Mouse (Mus musculus) liver, embryonic 14.5 days (tissue): ENCODE data around the gene Tmem108. TPM values are rescaled to one million over a fixed set of nuclear protein-coding genes. Genes with fewer than 3 reads are reported as not detected.

Experiments
- ATAC-seq: fragments of 200-750 bp; cut with Nextera tagmentation; 2 replicates; pipeline ENCODE4 v1.8.0; 2017; ENCODE audit warnings: moderate number of reproducible peaks, mild to moderate bottlenecking, moderate library complexity; ENCODE audit not compliant: insufficient read depth
- DNase-seq, 3 experiments: peaks; one replicate each; pipeline ENCODE4 v3.0.0-alpha.2; 2012 to 2013; ENCODE audit warnings: low read depth in 3 of 3, low spot score in 3 of 3
- H3K27ac ChIP-seq: fragments of 300-500 bp; sonication (generic); 2 replicates; pipeline ENCODE4 v1.5.1; 2014; ENCODE audit warnings: moderate library complexity, mild to moderate bottlenecking, control low read depth, inconsistent platforms
- H3K27me3 ChIP-seq: fragments of 300-500 bp; sonication (generic); 2 replicates; pipeline ENCODE4 v1.6.1; 2014; ENCODE audit warnings: mild to moderate bottlenecking, low read length, moderate library complexity; ENCODE audit not compliant: control insufficient read depth, insufficient read depth
- H3K36me3 ChIP-seq: fragments of 300-500 bp; sonication (generic); replicated peaks from 2 replicates; pipeline ENCODE4 v1.6.1; 2014; ENCODE audit warnings: low read depth; ENCODE audit not compliant: control insufficient read depth, insufficient read depth
- H3K4me1 ChIP-seq, 2 experiments: fragments of 200-500 bp in 1 of 2; fragments of 300-500 bp in 1 of 2; sonication (generic) in 1 of 2; replicated peaks; 2 replicates each; pipeline ENCODE4 v1.6.1; 2012 to 2014; ENCODE audit warnings: antibody characterized with exemption in 1 of 2, inconsistent platforms in 1 of 2, low read length in 1 of 2; ENCODE audit not compliant: control insufficient read depth in 2 of 2, insufficient read depth in 2 of 2
- H3K4me2 ChIP-seq: fragments of 300-500 bp; sonication (generic); 2 replicates; pipeline ENCODE4 v1.6.1; 2014; ENCODE audit warnings: low read depth, mild to moderate bottlenecking, control low read depth, moderate library complexity
- H3K4me3 ChIP-seq, 2 experiments: fragments of 200-500 bp in 1 of 2; fragments of 300-500 bp in 1 of 2; sonication (generic) in 1 of 2; 2 replicates each; pipeline ENCODE4 v1.5.1; 2012 to 2014; ENCODE audit warnings: low read depth in 2 of 2, low read length in 2 of 2, mild to moderate bottlenecking in 2 of 2, control low read depth in 1 of 2, inconsistent platforms in 1 of 2, moderate library complexity in 1 of 2; ENCODE audit not compliant: insufficient read depth in 1 of 2
- H3K9ac ChIP-seq: fragments of 300-500 bp; sonication (generic); replicated peaks from 2 replicates; pipeline ENCODE4 v1.6.1; 2014; ENCODE audit warnings: mild to moderate bottlenecking, control low read depth, moderate library complexity
- H3K9me3 ChIP-seq: fragments of 300-500 bp; sonication (generic); 2 replicates; pipeline ENCODE4 v1.6.1; 2016; ENCODE audit warnings: low read length, mixed read lengths; ENCODE audit not compliant: control insufficient read depth
- CTCF ChIP-seq: IDR thresholded peaks from 2 replicates; pipeline ENCODE4 v1.5.1; 2016; ENCODE audit warnings: antibody characterized with exemption, low read depth, control low read depth
- EP300 ChIP-seq: IDR thresholded peaks from 2 replicates; pipeline ENCODE4 v1.6.1; 2016; ENCODE audit warnings: antibody characterized with exemption, low read depth
- WGBS: fragments of 180-500 bp; shearing (Covaris S2); extraction: QIAGEN DNeasy Blood & Tissue Kit; methylation state at CpG from one replicate; pipeline ENCODE4 v1.1.7; 2014; ENCODE audit not compliant: insufficient replicate concordance; 5-methylcytosine and 5-hydroxymethylcytosine counted together
- polyA plus RNA-seq, 2 experiments: library from polyadenylated mRNA; depleted of rRNA in 1 of 2; stranded (reverse) in 1 of 2; unstranded in 1 of 2; fragments of >200 nt; fragmentation: Nextera tagmentation in 1 of 2; extraction: Ambion mirVana in 1 of 2; gene quantifications; 2 replicates each; pipeline versions ENCODE4 v1.2.1 to v1.2.3; 2012 to 2014

The Tmem108 gene
- polyA plus RNA-seq, 2 experiments = 0.51 to 1.0 TPM

GRCm38 (mm10) chr9:103563864-103564610, 197.6 kb downstream of the Tmem108 start:
- Histone ChIP-seq H3K9me3 (no peaks in the 10 kb centered on the region), H3K27me3 (no peaks in the 10 kb centered on the region), H3K9ac (no peak overlapping the region), H3K27ac (no peak overlapping the region), H3K4me3 (no peak overlapping the region), H3K36me3 (no peaks in the 10 kb centered on the region), H3K4me2 (no peak overlapping the region), H3K4me1 (no peaks in the 10 kb centered on the region)
- 37% methylated on average over 10 of the region's 10 CpGs for WGBS
- ATAC-seq (no peak), DNase-seq (no peak)
- TF ChIP-seq CTCF = peak; percentile 46; the same call in 1 of the 2 replicates
- no peak for TF ChIP-seq EP300

GRCm38 (mm10) chr9:103562063-103562462, 199.6 kb downstream of the Tmem108 start:
- TF ChIP-seq CTCF (no peak), EP300 (no peak)
- Histone ChIP-seq H3K9me3 (no peaks in the 10 kb centered on the region), H3K36me3 (no peaks in the 10 kb centered on the region), H3K4me2 (no peak overlapping the region), H3K27me3 (no peaks in the 10 kb centered on the region), H3K27ac (no peak overlapping the region), H3K4me3 (no peak overlapping the region), H3K4me1 (no peaks in the 10 kb centered on the region), H3K9ac (no peak overlapping the region)
- DNase-seq (no peak), ATAC-seq (no peak)
- WGBS = 56% methylated on average over 1 of the region's 1 CpGs

- Histone ChIP-seq H3K4me1 (no peaks in the 10 kb centered on the region), H3K4me3 (no peak overlapping the region), H3K27me3 (no peaks in the 10 kb centered on the region), H3K9ac (no peak overlapping the region), H3K36me3 (no peaks in the 10 kb centered on the region), H3K9me3 (no peaks in the 10 kb centered on the region), H3K27ac (no peak overlapping the region), H3K4me2 (no peak overlapping the region)
- TF ChIP-seq EP300 (no peak), CTCF (no peak)
- ATAC-seq (no peak), DNase-seq (no peak)
- 71% methylated on average over 6 of the region's 6 CpGs for WGBS
Observed at GRCm38 (mm10) chr9:103558741-103559140, 202.9 kb downstream of the Tmem108 start.

GRCm38 (mm10) chr9:103558240-103558639, 203.4 kb downstream of the Tmem108 start:
- Histone ChIP-seq H3K9ac (no peak overlapping the region), H3K27ac (no peak overlapping the region), H3K4me1 (no peaks in the 10 kb centered on the region), H3K36me3 (no peaks in the 10 kb centered on the region), H3K9me3 (no peaks in the 10 kb centered on the region), H3K4me2 (no peak overlapping the region), H3K4me3 (no peak overlapping the region), H3K27me3 (no peaks in the 10 kb centered on the region)
- ATAC-seq (no peak), DNase-seq (no peak)
- 61% methylated on average over 7 of the region's 7 CpGs for WGBS
- TF ChIP-seq CTCF (no peak), EP300 (no peak)

GRCm38 (mm10) chr9:103557085-103557484, 204.6 kb downstream of the Tmem108 start:
- H3K4me2 ChIP-seq = no peak overlapping the region
- H3K4me1 ChIP-seq = no peaks in the 10 kb centered on the region
- ATAC-seq (no peak), DNase-seq (no peak)
- TF ChIP-seq CTCF (no peak), EP300 (no peak)
- H3K4me3 ChIP-seq = no peak overlapping the region
- no peak overlapping the region for H3K27ac ChIP-seq
- H3K27me3 ChIP-seq = no peaks in the 10 kb centered on the region
- H3K9me3 ChIP-seq = no peaks in the 10 kb centered on the region
- WGBS = 75% methylated on average over 15 of the region's 15 CpGs
- no peak overlapping the region for H3K9ac ChIP-seq
- H3K36me3 ChIP-seq = no peaks in the 10 kb centered on the region
